Mouse (Mus musculus) cortical plate, adult 2 months (tissue): ENCODE data around the gene Capn3.

ENCODE experiments used
- CTCF ChIP-seq: fragments of 200-500 bp; IDR thresholded peaks from 2 replicates; pipeline ENCODE4 v1.5.1; 2011; ENCODE audit warnings: mild to moderate bottlenecking, control low read depth, low read length; ENCODE audit not compliant: insufficient read depth; ENCODE audit errors: extremely low read depth
- POLR2A ChIP-seq: fragments of 200-500 bp; IDR thresholded peaks from 2 replicates; pipeline ENCODE4 v1.6.1; 2011; ENCODE audit warnings: mild to moderate bottlenecking, low read length, control low read depth; ENCODE audit not compliant: insufficient read depth; ENCODE audit errors: extremely low read depth

DNA sequence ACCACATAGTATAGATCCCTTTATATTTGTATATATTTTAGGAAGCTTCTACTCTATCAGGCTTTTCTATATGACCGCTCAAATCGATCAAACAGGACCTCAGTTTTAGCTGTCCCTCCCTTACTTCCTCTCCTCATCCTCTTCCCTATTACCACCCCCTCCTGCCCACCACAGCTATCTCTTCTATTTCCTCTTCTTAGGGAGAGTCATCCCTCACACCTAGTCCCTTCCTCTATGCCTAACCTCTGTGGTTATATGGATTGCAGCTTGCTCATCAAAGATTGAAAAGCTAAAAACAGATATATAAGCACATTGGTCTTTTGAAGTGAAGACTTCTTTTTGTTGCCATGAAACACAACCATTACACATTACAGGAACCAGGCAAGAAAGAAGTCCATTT is 88.9 kb downstream of the Capn3 start:
- TF ChIP-seq CTCF: no peak
- TF ChIP-seq POLR2A: no peak
